In genomic region chr1:54552621-54553020, GRCm38 (mm10) we compare ENCODE assay signal across 35 mouse cellular contexts.
"Had no signal": no experiment of that assay in that cellular context is flagged by ENCODE, and none has a peak within 500 bp of the region (broad histone marks: within the 10 kb centered on the region; RNA-seq: fewer than 3 reads in every experiment).

No protein-coding gene starts in this region.

- H3K4me1 ChIP-seq: intestine, embryonic 15.5 days had no signal

- ATAC-seq: hindbrain, embryonic 16.5 days; hindbrain, postnatal 0 days; inflammation-experienced regulatory T-cells, adult 6 months; intestine, embryonic 15.5 days; intestine, embryonic 16.5 days; intestine, postnatal 0 days had no signal

- H3K9ac ChIP-seq: heart, embryonic 12.5 days; heart, embryonic 13.5 days; heart, embryonic 15.5 days; hindbrain, embryonic 12.5 days; hindbrain, embryonic 13.5 days; hindbrain, embryonic 14.5 days; hindbrain, embryonic 15.5 days; intestine, embryonic 15.5 days; kidney, embryonic 15.5 days had no signal

- H3K27ac ChIP-seq: heart, embryonic 10.5 days; heart, embryonic 13.5 days; heart, embryonic 15.5 days; hindbrain, embryonic 10.5 days; hindbrain, embryonic 12.5 days; hindbrain, embryonic 13.5 days; hindbrain, embryonic 14.5 days; hindbrain, embryonic 15.5 days; hindbrain, postnatal 0 days; intestine, embryonic 15.5 days; kidney, embryonic 15.5 days; kidney, postnatal 0 days; layer of hippocampus, adult 2 months had no signal

- H3K4me2 ChIP-seq: heart, embryonic 11.5 days; heart, embryonic 12.5 days; heart, embryonic 13.5 days; heart, embryonic 15.5 days; hindbrain, embryonic 12.5 days; hindbrain, embryonic 13.5 days; hindbrain, embryonic 14.5 days; hindbrain, embryonic 15.5 days; intestine, embryonic 15.5 days; kidney, embryonic 15.5 days had no signal

- H3K36me3 ChIP-seq: hindbrain, embryonic 12.5 days; intestine, embryonic 15.5 days had no signal

- H3K27me3 ChIP-seq: heart, embryonic 12.5 days; heart, embryonic 13.5 days; heart, embryonic 15.5 days; hindbrain, embryonic 12.5 days; hindbrain, embryonic 13.5 days; hindbrain, embryonic 15.5 days; intestine, embryonic 15.5 days; kidney, embryonic 15.5 days had no signal

- H3K4me3 ChIP-seq: heart, embryonic 10.5 days; heart, embryonic 12.5 days; heart, embryonic 13.5 days; heart, embryonic 15.5 days; hindbrain, embryonic 10.5 days; hindbrain, embryonic 12.5 days; hindbrain, embryonic 13.5 days; hindbrain, embryonic 15.5 days; intestine, embryonic 15.5 days; kidney, embryonic 15.5 days; layer of hippocampus, adult 2 months had no signal

- H3K9me3 ChIP-seq: heart, embryonic 10.5 days; heart, embryonic 12.5 days; heart, embryonic 13.5 days; heart, embryonic 15.5 days; hindbrain, embryonic 10.5 days; hindbrain, embryonic 12.5 days; hindbrain, embryonic 13.5 days; hindbrain, embryonic 15.5 days; intestine, embryonic 15.5 days; kidney, embryonic 15.5 days had no signal

- DNase-seq: heart, postnatal 10 days; heart, postnatal 14 days; heart, postnatal 36 days; heart, postnatal 4 days; kidney, adult 11 months; kidney, adult 18-20 months; kidney, adult 2 months; kidney, adult 8-10 months; kidney, adult 9 months; kidney, postnatal 10 days; kidney, postnatal 14 days; kidney, postnatal 25 days; kidney, postnatal 36 days; kidney, postnatal 4 days; layer of hippocampus, adult 9-11 months; layer of hippocampus, postnatal 36 days had no signal
